Mouse (Mus musculus) ES-Bruce4 (cell line): ENCODE data around the gene Bbs7. TPM values are rescaled to one million over a fixed set of nuclear protein-coding genes. Genes with fewer than 3 reads are reported as not detected.

Experiments used
- H3K27ac ChIP-seq: 2 replicates; pipeline ENCODE4 v1.5.1; 2012; ENCODE audit warnings: low read length, inconsistent platforms; ENCODE audit not compliant: insufficient read depth
- H3K27me3 ChIP-seq: 2 replicates; pipeline ENCODE4 v1.6.1; 2012; ENCODE audit warnings: mild to moderate bottlenecking, low read length, inconsistent platforms; ENCODE audit not compliant: control insufficient read depth, poor library complexity, insufficient read depth, severe bottlenecking
- H3K36me3 ChIP-seq: 2 replicates; pipeline ENCODE4 v1.6.1; 2012; ENCODE audit warnings: inconsistent platforms, mild to moderate bottlenecking, low read length, moderate library complexity; ENCODE audit not compliant: control insufficient read depth, poor library complexity, insufficient read depth, severe bottlenecking
- H3K4me1 ChIP-seq: one replicate; pipeline ENCODE4 v1.8.1; 2011; ENCODE audit warnings: low read length; ENCODE audit not compliant: control insufficient read depth, insufficient read depth
- H3K4me3 ChIP-seq: 2 replicates; pipeline ENCODE4 v1.5.1; 2011; ENCODE audit warnings: low read depth, mild to moderate bottlenecking, low read length
- H3K9ac ChIP-seq: 2 replicates; pipeline ENCODE4 v1.6.1; 2012; ENCODE audit warnings: low read depth, mild to moderate bottlenecking, inconsistent platforms; ENCODE audit not compliant: poor library complexity, severe bottlenecking
- H3K9me3 ChIP-seq: replicated peaks from 2 replicates; pipeline ENCODE4 v1.6.1; 2012; ENCODE audit warnings: mild to moderate bottlenecking, low read length, inconsistent platforms; ENCODE audit not compliant: control insufficient read depth, poor library complexity, insufficient read depth, severe bottlenecking
- CTCF ChIP-seq: IDR thresholded peaks from one replicate; pipeline ENCODE4 v1.8.1; 2011; ENCODE audit warnings: low read depth, low read length
- EP300 ChIP-seq: IDR thresholded peaks from 2 replicates; pipeline ENCODE4 v1.6.1; 2011; ENCODE audit warnings: low read depth, low read length; ENCODE audit not compliant: insufficient read depth
- POLR2A ChIP-seq: IDR thresholded peaks from one replicate; pipeline ENCODE4 v1.8.1; 2011; ENCODE audit warnings: low read length; ENCODE audit not compliant: insufficient read depth
- polyA plus RNA-seq: library from polyadenylated mRNA; stranded (reverse); fragments of >200 nt; gene quantifications from 2 replicates; pipeline ENCODE4 v1.2.4, GENCODE M21; 2011; ENCODE audit warnings: low read depth; ENCODE audit not compliant: missing spikeins, insufficient read depth, insufficient read length

Bbs7 gene
- polyA plus RNA-seq, 1 experiment = 12.7 TPM

DNA sequence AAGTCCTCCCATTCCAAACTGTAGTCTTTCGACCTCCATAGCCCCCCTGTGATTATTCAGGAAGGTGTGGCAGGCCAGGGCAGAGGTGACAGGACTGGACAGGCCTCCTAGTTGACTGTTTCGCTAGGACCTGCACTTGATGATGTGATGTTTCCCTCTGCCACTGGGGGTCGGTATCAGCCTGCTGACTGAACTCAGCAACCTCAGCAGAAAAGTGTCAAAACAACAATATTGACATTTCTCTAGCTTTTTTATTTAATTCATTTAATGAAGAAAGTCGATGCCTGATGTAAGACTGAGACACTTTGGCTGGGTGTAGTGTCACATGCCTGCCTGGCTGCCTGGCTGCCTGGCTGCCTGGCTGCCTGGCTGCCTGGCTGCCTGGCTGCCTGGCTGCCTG lies 22.2 kb upstream of the Bbs7 start:
- Histone ChIP-seq H3K36me3 (no peaks in the 10 kb centered on the region), H3K27me3 (no peaks in the 10 kb centered on the region), H3K4me3 (no peak overlapping the region), H3K27ac (no peak overlapping the region), H3K4me1 (no peaks in the 10 kb centered on the region), H3K9ac (no peak overlapping the region), H3K9me3 (no peaks in the 10 kb centered on the region)
- peak; percentile 70 for TF ChIP-seq CTCF
- no peak for TF ChIP-seq EP300
- no peak for TF ChIP-seq POLR2A

GRCm38 (mm10) chr3:36626803-36627202 lies 13.5 kb upstream of the Bbs7 start:
- no peaks in the 10 kb centered on the region for H3K4me1 ChIP-seq
- no peak overlapping the region for H3K27ac ChIP-seq
- no peak overlapping the region for H3K4me3 ChIP-seq
- no peaks in the 10 kb centered on the region for H3K27me3 ChIP-seq
- H3K36me3 ChIP-seq = no peaks in the 10 kb centered on the region
- no peaks in the 10 kb centered on the region for H3K9me3 ChIP-seq
- TF ChIP-seq CTCF = no peak
- no peak for TF ChIP-seq POLR2A
- no peak for TF ChIP-seq EP300
- no peak overlapping the region for H3K9ac ChIP-seq

DNA sequence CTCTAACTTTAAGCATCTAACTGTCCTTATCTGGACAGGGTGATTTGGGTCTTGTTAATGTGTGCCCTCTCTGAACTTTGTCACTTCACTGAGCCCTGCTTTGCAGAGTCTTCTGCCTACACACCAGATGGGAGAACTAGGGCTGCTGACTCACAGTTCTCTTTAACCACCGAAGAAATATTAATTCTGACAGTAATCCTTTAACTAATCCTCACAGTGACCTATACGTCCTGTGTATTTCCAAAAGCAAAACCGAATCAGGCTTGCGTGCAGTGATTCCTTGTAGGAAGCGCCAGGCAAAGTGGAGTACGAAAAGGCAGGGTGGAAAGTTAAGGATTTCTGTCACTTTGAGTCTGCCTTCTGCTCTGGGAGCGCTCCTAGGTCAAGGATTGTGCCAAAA lies 4.9 kb upstream of the Bbs7 start:
- TF ChIP-seq POLR2A (no peak), CTCF (no peak)
- Histone ChIP-seq H3K9me3 (no peaks in the 10 kb centered on the region), H3K4me3 (no peak overlapping the region), H3K27ac (no peak overlapping the region), H3K9ac (no peak overlapping the region), H3K4me1 (no peaks in the 10 kb centered on the region), H3K36me3 (no peaks in the 10 kb centered on the region), H3K27me3 (no peaks in the 10 kb centered on the region)

GRCm38 (mm10) chr3:36613908-36614255 lies 605 bp upstream of the Bbs7 start:
- Histone ChIP-seq H3K27ac (no peak overlapping the region), H3K4me1 (peaks cover 1% of the 10 kb centered on the region), H3K27me3 (no peaks in the 10 kb centered on the region), H3K4me3 (no peak overlapping the region), H3K9me3 (no peaks in the 10 kb centered on the region), H3K36me3 (no peaks in the 10 kb centered on the region), H3K9ac (no peak overlapping the region)
- TF ChIP-seq CTCF (no peak), EP300 (no peak), POLR2A (no peak)

DNA sequence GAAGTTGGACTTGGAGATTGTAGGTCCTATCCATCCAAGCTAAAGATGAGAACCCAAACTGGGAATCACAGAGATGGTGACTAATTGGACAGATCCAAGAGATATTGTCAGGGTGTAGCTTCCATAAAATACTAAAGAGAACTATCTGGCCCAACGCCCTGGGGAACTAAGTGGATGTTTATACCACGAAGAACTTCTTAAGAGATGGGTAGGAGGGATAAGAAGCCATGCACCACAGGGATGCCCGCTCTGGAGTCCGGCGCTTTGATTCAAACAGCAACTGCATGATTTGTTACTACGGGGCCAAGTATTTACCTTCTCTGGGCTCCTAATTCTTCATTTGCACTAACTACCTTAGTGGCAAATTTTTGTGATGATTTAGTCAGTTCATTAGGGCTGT lies 590 bp downstream of the Bbs7 start:
- Histone ChIP-seq H3K27ac (no peak overlapping the region), H3K4me1 (peaks cover 1% of the 10 kb centered on the region), H3K36me3 (no peaks in the 10 kb centered on the region), H3K27me3 (no peaks in the 10 kb centered on the region), H3K4me3 (peak overlapping the region; percentile 79), H3K9me3 (no peaks in the 10 kb centered on the region), H3K9ac (peak overlapping the region; percentile 71)
- no peak for TF ChIP-seq POLR2A
- TF ChIP-seq CTCF = no peak
- no peak for TF ChIP-seq EP300

DNA sequence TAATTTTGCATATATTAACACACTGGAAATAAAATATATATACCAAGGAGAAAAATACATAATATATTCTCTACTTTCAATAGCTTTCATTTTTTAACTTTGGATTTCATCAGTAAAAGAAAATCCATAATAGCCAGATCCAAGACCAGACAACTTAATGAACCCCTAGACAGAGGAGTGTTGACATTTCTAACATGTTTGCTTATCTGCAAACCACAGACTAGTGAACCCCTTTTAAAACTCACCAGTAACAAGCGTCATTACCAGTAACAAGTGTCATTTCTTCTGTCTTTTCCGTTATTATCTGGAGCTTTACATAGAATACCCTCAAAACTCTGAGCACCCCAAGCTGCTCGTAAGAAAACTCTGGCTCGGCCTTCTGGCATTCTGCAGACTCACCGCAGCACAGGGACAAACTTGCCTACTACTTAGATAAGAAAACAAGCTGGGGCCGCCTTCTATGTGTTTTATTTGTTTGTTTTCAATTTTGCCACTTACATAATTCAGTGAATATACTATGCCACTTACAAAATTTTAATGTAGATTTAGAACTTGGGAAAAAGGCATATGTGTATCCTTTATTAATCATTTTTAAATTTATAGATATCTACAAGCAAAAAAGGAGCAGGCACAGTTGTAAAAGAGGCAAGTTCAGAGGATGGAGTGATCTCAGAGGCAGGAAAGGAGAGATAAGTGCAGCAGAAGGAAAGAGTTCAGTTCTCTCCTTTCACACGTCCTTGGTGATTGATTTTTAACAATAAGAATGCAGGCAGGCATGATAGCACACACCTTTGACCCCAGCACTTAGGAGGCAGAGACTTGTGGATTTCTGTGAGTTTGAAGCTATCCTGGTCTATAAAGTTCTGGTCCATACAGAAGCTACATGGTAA lies 7.1 kb downstream of the Bbs7 start:
- H3K27ac ChIP-seq = no peak overlapping the region
- TF ChIP-seq POLR2A (no peak), CTCF (no peak), EP300 (no peak)
- H3K4me3 ChIP-seq = no peak overlapping the region
- no peak overlapping the region for H3K9ac ChIP-seq
- no peaks in the 10 kb centered on the region for H3K36me3 ChIP-seq
- no peaks in the 10 kb centered on the region for H3K4me1 ChIP-seq
- H3K9me3 ChIP-seq = no peaks in the 10 kb centered on the region
- no peaks in the 10 kb centered on the region for H3K27me3 ChIP-seq
